Mouse (Mus musculus) urinary bladder, postnatal 14 days (tissue): ENCODE results near the gene Gdf15.

ENCODE experiments used
- DNase-seq: peaks from one replicate; pipeline ENCODE4 v3.0.0; 2021; ENCODE audit warnings: low spot score

Gene Gdf15

DNA sequence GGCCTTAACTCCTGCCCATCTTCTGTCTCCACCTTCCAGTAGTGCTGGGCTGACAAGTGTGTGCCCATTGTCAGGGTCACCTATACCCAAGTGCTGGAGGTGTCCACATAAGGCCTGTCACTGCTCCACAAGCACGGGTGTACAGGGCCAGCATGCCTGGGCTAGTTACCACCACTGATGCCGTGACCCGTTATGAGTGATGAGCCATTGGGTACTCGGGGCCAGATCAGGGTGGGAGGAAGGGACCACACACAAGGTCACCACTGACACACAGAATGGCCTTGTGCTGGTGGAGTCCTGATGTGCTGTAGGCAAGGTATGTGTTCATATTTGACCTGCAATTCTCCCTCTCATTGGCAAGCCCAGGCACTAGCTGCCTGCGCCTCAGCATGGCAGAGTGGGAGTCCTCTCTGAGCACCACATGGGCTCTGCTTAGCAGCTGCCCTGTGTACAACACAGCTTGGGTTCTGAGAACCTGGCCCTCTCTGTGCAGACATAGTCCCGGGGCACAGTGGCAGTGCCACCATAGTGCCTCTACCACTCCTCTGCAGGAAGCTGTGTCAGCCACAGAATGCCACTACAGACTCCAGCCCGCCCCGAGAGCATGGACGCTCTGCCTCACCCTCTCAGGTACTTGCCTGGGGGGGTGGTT, 47.5 kb downstream of the Gdf15 start:
- no peak for DNase-seq

DNA sequence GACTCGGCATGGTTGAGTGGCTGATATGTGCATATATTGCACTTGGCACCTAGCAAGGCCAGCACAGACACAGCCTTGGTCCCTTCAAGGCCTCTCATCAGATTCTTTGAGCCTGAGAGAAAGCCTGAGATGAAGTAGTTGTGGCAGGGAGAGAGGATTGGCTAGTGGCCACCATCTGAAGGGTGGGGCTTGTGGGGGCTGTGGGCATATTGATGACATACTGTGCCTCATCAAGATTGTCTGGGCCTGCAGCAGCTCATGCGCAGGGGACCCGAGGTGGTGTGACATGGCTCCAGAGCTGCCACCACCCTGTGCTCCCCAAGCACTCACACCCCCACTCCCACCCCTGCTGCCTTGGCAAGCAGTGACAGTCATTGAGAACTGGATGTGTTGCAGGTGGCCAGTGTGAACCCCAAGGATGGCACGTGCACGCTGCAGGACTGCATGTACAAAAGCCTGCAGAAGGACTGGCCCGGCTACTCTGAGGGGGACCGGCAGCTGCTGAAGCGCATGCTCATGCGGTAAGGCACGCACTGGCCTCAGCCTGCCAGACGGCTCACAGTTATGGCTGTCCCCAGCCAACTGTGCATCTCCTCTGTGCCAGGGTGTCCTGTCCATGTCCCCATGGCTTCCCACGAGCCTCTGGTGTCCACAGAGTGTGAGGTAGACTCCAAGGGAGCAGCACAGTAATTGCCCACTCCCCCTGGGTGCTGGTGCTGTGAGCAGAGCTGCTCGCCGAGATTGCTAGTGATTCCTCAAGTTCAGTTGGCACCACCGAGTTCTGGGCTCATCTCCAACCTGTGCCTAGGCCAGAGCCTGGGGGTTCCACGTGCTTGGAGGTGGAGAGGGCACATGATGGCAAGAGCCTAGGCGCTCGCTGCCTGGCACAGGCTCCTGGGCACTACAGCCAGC, 48.5 kb downstream of the Gdf15 start:
- DNase-seq = no peak
